Mouse (Mus musculus) forebrain, embryonic 11.5 days (tissue): Measurements from ENCODE around the gene Cd164l2. TPM values are rescaled to one million over a fixed set of nuclear protein-coding genes. Genes with fewer than 3 reads are reported as not detected.

Source experiments
- ATAC-seq: fragments of 200-750 bp; cut with Nextera tagmentation; replicated peaks from 2 replicates; pipeline ENCODE4 v1.8.0; 2017; ENCODE audit warnings: moderate TSS enrichment; ENCODE audit not compliant: low FRiP score
- DNase-seq: peaks from one replicate; pipeline ENCODE4 v3.0.0-alpha.2; 2017; ENCODE audit warnings: low spot score
- H3K27ac ChIP-seq: fragments of 300-500 bp; sonication (generic); 2 replicates; pipeline ENCODE4 v1.5.1; 2014; ENCODE audit warnings: low read depth, low read length
- H3K27me3 ChIP-seq: fragments of 300-500 bp; sonication (generic); 2 replicates; pipeline ENCODE4 v1.6.1; 2014; ENCODE audit warnings: mild to moderate bottlenecking, low read length, mixed read lengths; ENCODE audit not compliant: control insufficient read depth, insufficient read depth
- H3K36me3 ChIP-seq: fragments of 300-500 bp; sonication (generic); 2 replicates; pipeline ENCODE4 v1.6.1; 2014; ENCODE audit warnings: mild to moderate bottlenecking, low read length, moderate library complexity, mixed read lengths; ENCODE audit not compliant: control insufficient read depth, insufficient read depth
- H3K4me1 ChIP-seq: fragments of 300-500 bp; sonication (generic); replicated peaks from 2 replicates; pipeline ENCODE4 v1.6.1; 2014; ENCODE audit warnings: low read length, mixed read lengths; ENCODE audit not compliant: control insufficient read depth, insufficient read depth
- H3K4me2 ChIP-seq: fragments of 300-500 bp; sonication (generic); 2 replicates; pipeline ENCODE4 v1.6.1; 2014; ENCODE audit warnings: low read depth, mild to moderate bottlenecking, low read length, moderate library complexity, mixed read lengths; ENCODE audit not compliant: severe bottlenecking
- H3K4me3 ChIP-seq: fragments of 300-500 bp; sonication (generic); 2 replicates; pipeline ENCODE4 v1.5.1; 2014; ENCODE audit warnings: low read depth, low read length
- H3K9ac ChIP-seq: fragments of 300-500 bp; sonication (generic); 2 replicates; pipeline ENCODE4 v1.6.1; 2014; ENCODE audit warnings: low read length
- H3K9me3 ChIP-seq: fragments of 300-500 bp; sonication (generic); 2 replicates; pipeline ENCODE4 v1.6.1; 2016; ENCODE audit warnings: low read length, mixed read lengths; ENCODE audit not compliant: control insufficient read depth
- WGBS: fragments of 180-500 bp; shearing (Covaris S2); extraction: QIAGEN DNeasy Blood & Tissue Kit; methylation state at CpG from one replicate; pipeline ENCODE4 v1.1.7; 2014; 5-methylcytosine and 5-hydroxymethylcytosine counted together
- microRNA-seq: library from miRNA; unstranded; fragments of <30 nt; microRNA quantifications from one replicate; pipeline ENCODE4, GENCODE M21; 2016; ENCODE audit not compliant: insufficient number of aligned reads
- polyA plus RNA-seq: library from polyadenylated mRNA; unstranded; fragments of >200 nt; fragmentation: Nextera tagmentation; extraction: Ambion mirVana; gene quantifications from 2 replicates; pipeline ENCODE4 v1.2.1, GENCODE M21; 2014

Gene Cd164l2
- polyA plus RNA-seq, 1 experiment from 2014 or later = not detected

- 93% methylated on average over 12 of the region's 12 CpGs for WGBS
- no peak for DNase-seq
- no peak overlapping the region for H3K27ac ChIP-seq
- peaks cover 12% of the 10 kb centered on the region; the same call in 1 of the 2 replicates for H3K36me3 ChIP-seq
- no peak for ATAC-seq
- H3K27me3 ChIP-seq = no peaks in the 10 kb centered on the region
- no peak overlapping the region for H3K4me2 ChIP-seq
- no peaks in the 10 kb centered on the region; the same call in 1 of the 2 replicates for H3K9me3 ChIP-seq
- H3K9ac ChIP-seq = no peak overlapping the region
- no peaks in the 10 kb centered on the region for H3K4me1 ChIP-seq
- H3K4me3 ChIP-seq = no peak overlapping the region
These were observed 54.4 kb downstream of the Cd164l2 start for GRCm38 (mm10) chr4:133266248-133266880.

GRCm38 (mm10) chr4:133268931-133269330, 57.0 kb downstream of the Cd164l2 start:
- H3K27me3 ChIP-seq = no peaks in the 10 kb centered on the region
- H3K36me3 ChIP-seq = peaks cover 12% of the 10 kb centered on the region; the same call in 1 of the 2 replicates
- no peak overlapping the region for H3K4me2 ChIP-seq
- H3K4me1 ChIP-seq = no peaks in the 10 kb centered on the region
- H3K4me3 ChIP-seq = no peak overlapping the region
- no peak for ATAC-seq
- no peak overlapping the region for H3K9ac ChIP-seq
- H3K9me3 ChIP-seq = no peaks in the 10 kb centered on the region; the same call in 1 of the 2 replicates
- WGBS = 92% methylated on average over 3 of the region's 3 CpGs
- DNase-seq = no peak
- no peak overlapping the region for H3K27ac ChIP-seq

GRCm38 (mm10) chr4:133269596-133269995, 57.7 kb downstream of the Cd164l2 start:
- H3K27ac ChIP-seq = no peak overlapping the region
- H3K4me3 ChIP-seq = no peak overlapping the region
- no peaks in the 10 kb centered on the region for H3K27me3 ChIP-seq
- H3K4me2 ChIP-seq = no peak overlapping the region
- peaks cover 8% of the 10 kb centered on the region; the same call in 1 of the 2 replicates for H3K36me3 ChIP-seq
- H3K9me3 ChIP-seq = no peaks in the 10 kb centered on the region; the same call in 1 of the 2 replicates
- no peak for DNase-seq
- no peaks in the 10 kb centered on the region for H3K4me1 ChIP-seq
- no peak for ATAC-seq
- WGBS = 93% methylated on average over 3 of the region's 3 CpGs
- no peak overlapping the region for H3K9ac ChIP-seq

DNA sequence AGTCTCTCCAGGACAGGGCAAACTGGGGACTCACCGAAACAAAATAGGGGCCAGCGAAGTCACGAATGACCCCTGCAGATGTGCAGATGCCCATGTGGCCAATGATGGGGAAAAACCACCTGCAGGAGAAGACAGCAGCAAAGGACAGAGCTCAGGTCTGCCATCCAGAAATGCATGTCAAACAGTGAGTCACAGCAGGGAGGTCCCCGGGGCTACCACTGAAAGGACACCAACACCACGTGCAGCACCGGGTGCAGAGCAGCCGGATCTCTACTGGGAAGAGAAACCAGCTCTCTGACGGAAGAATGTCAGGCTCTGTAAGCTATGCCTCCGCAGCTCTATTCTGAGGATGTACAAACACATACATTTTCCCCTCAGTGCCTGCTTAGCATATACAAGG, 59.0 kb downstream of the Cd164l2 start:
- H3K4me3 ChIP-seq = no peak overlapping the region
- H3K27me3 ChIP-seq = no peaks in the 10 kb centered on the region
- 88% methylated on average over 9 of the region's 9 CpGs for WGBS
- H3K9ac ChIP-seq = no peak overlapping the region
- no peak for ATAC-seq
- no peak for DNase-seq
- H3K4me1 ChIP-seq = 0 out of 2 replicates have a peak, but pooled peaks cover 2% of the 10 kb centered on the region
- H3K9me3 ChIP-seq = no peaks in the 10 kb centered on the region
- no peak overlapping the region for H3K27ac ChIP-seq
- H3K36me3 ChIP-seq = peaks cover 6% of the 10 kb centered on the region; the same call in 1 of the 2 replicates
- no peak overlapping the region for H3K4me2 ChIP-seq

Small RNA genes within 50 kb of the gene (microRNA-seq; reads per million reads assigned to microRNA genes)
- not detected for gene Mir7017

Other genes starting within 250 kb of the Cd164l2 start
- 0.13 TPM in 1 of 2 replicates, not detected in the other for gene Fgr, start 238.0 kb upstream of the Cd164l2 start, polyA plus RNA-seq
- 5.5 and 7.5 TPM in 2 replicates for gene Ahdc1, start 200.9 kb upstream of the Cd164l2 start, polyA plus RNA-seq
- 28.8 and 33.2 TPM in 2 replicates for gene Wasf2, start 81.6 kb upstream of the Cd164l2 start, polyA plus RNA-seq
- 0.37 TPM in 1 of 2 replicates, not detected in the other for gene Gpr3, start 405 bp downstream of the Cd164l2 start, polyA plus RNA-seq
- gene Map3k6, start 28.7 kb downstream of the Cd164l2 start, polyA plus RNA-seq = 1.2 and 3.0 TPM in 2 replicates
- 1.5 and 2.8 TPM in 2 replicates for gene Sytl1, start 51.0 kb downstream of the Cd164l2 start, polyA plus RNA-seq
- gene Tmem222, start 65.7 kb downstream of the Cd164l2 start, polyA plus RNA-seq = 80.6 and 90.9 TPM in 2 replicates
- gene Wdtc1, start 141.3 kb downstream of the Cd164l2 start, polyA plus RNA-seq = 21.0 and 24.7 TPM in 2 replicates
- 7.4 and 9.4 TPM in 2 replicates for gene Slc9a1, start 157.6 kb downstream of the Cd164l2 start, polyA plus RNA-seq